Mouse (Mus musculus): ENCODE measurements at regions not wholly inside any gene's neighbourhood (a gene's known extent, or its start where the extent isn't known, plus 50 kb on each side); places are given as distances from the start of the nearest gene placed in this dataset.

DNA sequence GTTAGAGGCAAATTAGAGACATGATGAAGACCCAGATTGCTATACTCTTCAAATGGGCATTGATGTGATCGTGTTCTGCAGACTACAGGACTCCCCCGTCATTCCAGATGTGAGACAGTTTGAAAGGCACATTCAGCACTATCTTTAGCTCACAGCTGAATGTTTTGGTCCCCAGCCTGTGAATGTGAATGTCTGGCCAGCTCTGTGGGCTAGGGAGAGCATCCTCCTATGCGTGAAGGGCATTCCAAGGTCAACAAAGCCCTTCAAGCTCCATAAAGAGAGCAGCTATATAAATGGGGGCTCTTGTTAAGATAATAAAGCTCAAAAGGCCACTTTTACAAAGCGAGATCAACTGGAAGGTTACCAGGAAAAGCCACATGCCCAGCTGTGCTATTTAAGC, 266.1 kb downstream of the Gpat3 start:
- TF ChIP-seq CTCF (IDR thresholded peaks at IDR 0.05; ENCODE audit: borderline replicate concordance, extremely low read depth, insufficient read depth, insufficient read length) (no peak), POLR2A (IDR thresholded peaks at IDR 0.05; ENCODE audit: borderline replicate concordance, extremely low read depth, insufficient read depth, insufficient read length, poor library complexity, severe bottlenecking) (no peak)

Measured in brain, embryonic 14.5 days (tissue).